Mouse (Mus musculus): Measurements from ENCODE around the gene Ndc80. TPM values are rescaled to one million over a fixed set of nuclear protein-coding genes. Genes with fewer than 3 reads are reported as not detected.
"Not testable (repeated sequence)": the region's sequence is repeated elsewhere in the genome, so short reads cannot be mapped to it uniquely, and the experiment has no call there.

Gene Ndc80
- 35.2 and 41.0 TPM in 2 replicates for polyA plus RNA-seq (2015; fragmentation: Nextera tagmentation; extraction: Ambion mirVana)

- H3K9ac ChIP-seq (ENCODE audit: low read length), result peak within 1 kb of the TSS; percentile 75
- no peaks in the 10 kb centered on the region for H3K27me3 ChIP-seq (ENCODE audit: control insufficient read depth, insufficient read depth, low read length)
- peaks cover 5% of the 10 kb centered on the region; the same call in 1 of the 2 replicates for H3K36me3 ChIP-seq (ENCODE audit: control insufficient read depth, insufficient read depth)
- ATAC-seq (replicated peaks; ENCODE audit: extremely low read depth, insufficient read depth, low FRiP score), result peak; percentile 99
- H3K4me3 ChIP-seq (ENCODE audit: low read length), result peak within 1 kb of the TSS; percentile 92
- under 1% methylated on average over 66 of the region's 66 CpGs for WGBS
- no peaks in the 10 kb centered on the region for H3K9me3 ChIP-seq (replicated peaks; ENCODE audit: control insufficient read depth, low read length)
- H3K27ac ChIP-seq (ENCODE audit: low read length), result peak within 1 kb of the TSS; percentile 95
- H3K4me2 ChIP-seq (ENCODE audit: low read depth, low read length), result peak within 1 kb of the TSS; percentile 82
- H3K4me1 ChIP-seq (ENCODE audit: control insufficient read depth, insufficient read depth, low read length), result peaks cover 12% of the 10 kb centered on the region
Measured at GRCm38 (mm10) chr17:71526711-71527564, at the start of gene Ndc80. Gene Ndc80 (minus strand): TSS chr17:71526857.

GRCm38 (mm10) chr17:71561631-71562030, 35.0 kb upstream of the Ndc80 start:
- H3K4me3 ChIP-seq (ENCODE audit: low read length), result no peak overlapping the region
- no peaks in the 10 kb centered on the region for H3K4me1 ChIP-seq (ENCODE audit: control insufficient read depth, insufficient read depth, low read length)
- H3K27ac ChIP-seq (ENCODE audit: low read length), result no peak overlapping the region
- no peaks in the 10 kb centered on the region for H3K27me3 ChIP-seq (ENCODE audit: control insufficient read depth, insufficient read depth, low read length)
- H3K9ac ChIP-seq (ENCODE audit: low read length), result no peak overlapping the region
- H3K9me3 ChIP-seq (replicated peaks; ENCODE audit: control insufficient read depth, low read length), result no peaks in the 10 kb centered on the region
- ATAC-seq (replicated peaks; ENCODE audit: extremely low read depth, insufficient read depth, low FRiP score), result no peak
- H3K4me2 ChIP-seq (ENCODE audit: low read depth, low read length), result no peak overlapping the region
- H3K36me3 ChIP-seq (ENCODE audit: control insufficient read depth, insufficient read depth), result no peaks in the 10 kb centered on the region

GRCm38 (mm10) chr17:71552901-71553300, 26.2 kb upstream of the Ndc80 start:
- Histone ChIP-seq H3K27ac (ENCODE audit: low read length) (no peak overlapping the region), H3K4me2 (ENCODE audit: low read depth, low read length) (peak overlapping the region; percentile 99), H3K4me1 (ENCODE audit: control insufficient read depth, insufficient read depth, low read length) (peaks cover 10% of the 10 kb centered on the region; the same call in 1 of the 2 replicates), H3K27me3 (ENCODE audit: control insufficient read depth, insufficient read depth, low read length) (peaks cover 18% of the 10 kb centered on the region), H3K9ac (ENCODE audit: low read length) (no peak overlapping the region), H3K36me3 (ENCODE audit: control insufficient read depth, insufficient read depth) (no peaks in the 10 kb centered on the region), H3K4me3 (ENCODE audit: low read length) (peak overlapping the region; percentile 63), H3K9me3 (replicated peaks; ENCODE audit: control insufficient read depth, low read length) (no peaks in the 10 kb centered on the region)
- WGBS, result 10% methylated on average over 11 of the region's 11 CpGs
- ATAC-seq (replicated peaks; ENCODE audit: extremely low read depth, insufficient read depth, low FRiP score), result no peak

GRCm38 (mm10) chr17:71551757-71552451, 25.2 kb upstream of the Ndc80 start, which contains the start of gene Spdya:
Gene Spdya (plus strand): TSS chr17:71552061.
- H3K36me3 ChIP-seq (ENCODE audit: control insufficient read depth, insufficient read depth), result no peaks in the 10 kb centered on the region
- peak within 1 kb of the TSS; percentile 63 for H3K4me3 ChIP-seq (ENCODE audit: low read length)
- H3K4me2 ChIP-seq (ENCODE audit: low read depth, low read length), result peak within 1 kb of the TSS; percentile 99
- H3K27me3 ChIP-seq (ENCODE audit: control insufficient read depth, insufficient read depth, low read length), result peaks cover 18% of the 10 kb centered on the region
- H3K9me3 ChIP-seq (replicated peaks; ENCODE audit: control insufficient read depth, low read length), result no peaks in the 10 kb centered on the region
- H3K9ac ChIP-seq (ENCODE audit: low read length), result peak within 1 kb of the TSS; percentile 69
- under 1% methylated on average over 66 of the region's 78 CpGs for WGBS
- peak; percentile 95 for ATAC-seq (replicated peaks; ENCODE audit: extremely low read depth, insufficient read depth, low FRiP score)
- H3K4me1 ChIP-seq (ENCODE audit: control insufficient read depth, insufficient read depth, low read length), result peaks cover 10% of the 10 kb centered on the region; the same call in 1 of the 2 replicates
- no peak within 1 kb of the TSS for H3K27ac ChIP-seq (ENCODE audit: low read length)

GRCm38 (mm10) chr17:71551350-71551749, 24.7 kb upstream of the Ndc80 start:
- no peak for ATAC-seq (replicated peaks; ENCODE audit: extremely low read depth, insufficient read depth, low FRiP score)
- Histone ChIP-seq H3K27me3 (ENCODE audit: control insufficient read depth, insufficient read depth, low read length) (peaks cover 18% of the 10 kb centered on the region), H3K9me3 (replicated peaks; ENCODE audit: control insufficient read depth, low read length) (no peaks in the 10 kb centered on the region), H3K4me3 (ENCODE audit: low read length) (peak overlapping the region; percentile 63), H3K9ac (ENCODE audit: low read length) (peak overlapping the region; percentile 54), H3K36me3 (ENCODE audit: control insufficient read depth, insufficient read depth) (no peaks in the 10 kb centered on the region), H3K4me1 (ENCODE audit: control insufficient read depth, insufficient read depth, low read length) (peaks cover 10% of the 10 kb centered on the region; the same call in 1 of the 2 replicates), H3K27ac (ENCODE audit: low read length) (no peak overlapping the region), H3K4me2 (ENCODE audit: low read depth, low read length) (peak overlapping the region; percentile 99)
- 13% methylated on average over 5 of the region's 6 CpGs for WGBS

- Histone ChIP-seq H3K9me3 (replicated peaks; ENCODE audit: control insufficient read depth, low read length) (no peaks in the 10 kb centered on the region), H3K4me2 (ENCODE audit: low read depth, low read length) (no peak overlapping the region), H3K27ac (ENCODE audit: low read length) (no peak overlapping the region), H3K9ac (ENCODE audit: low read length) (no peak overlapping the region), H3K27me3 (ENCODE audit: control insufficient read depth, insufficient read depth, low read length) (peaks cover 16% of the 10 kb centered on the region), H3K4me3 (ENCODE audit: low read length) (no peak overlapping the region), H3K36me3 (ENCODE audit: control insufficient read depth, insufficient read depth) (no peaks in the 10 kb centered on the region), H3K4me1 (ENCODE audit: control insufficient read depth, insufficient read depth, low read length) (peaks cover 10% of the 10 kb centered on the region; the same call in 1 of the 2 replicates)
- ATAC-seq (replicated peaks; ENCODE audit: extremely low read depth, insufficient read depth, low FRiP score), result no peak
- 0% methylated on average over 1 of the region's 1 CpGs for WGBS
Measured at GRCm38 (mm10) chr17:71548586-71548985, 21.9 kb upstream of the Ndc80 start.

- H3K27ac ChIP-seq (ENCODE audit: low read length), result no peak overlapping the region
- ATAC-seq (replicated peaks; ENCODE audit: extremely low read depth, insufficient read depth, low FRiP score), result no peak
- WGBS, result 73% methylated on average over 3 of the region's 3 CpGs
- H3K36me3 ChIP-seq (ENCODE audit: control insufficient read depth, insufficient read depth), result no peaks in the 10 kb centered on the region
- H3K4me1 ChIP-seq (ENCODE audit: control insufficient read depth, insufficient read depth, low read length), result no peaks in the 10 kb centered on the region
- H3K27me3 ChIP-seq (ENCODE audit: control insufficient read depth, insufficient read depth, low read length), result no peaks in the 10 kb centered on the region
- no peak overlapping the region for H3K4me2 ChIP-seq (ENCODE audit: low read depth, low read length)
- H3K4me3 ChIP-seq (ENCODE audit: low read length), result no peak overlapping the region
- no peaks in the 10 kb centered on the region for H3K9me3 ChIP-seq (replicated peaks; ENCODE audit: control insufficient read depth, low read length)
- H3K9ac ChIP-seq (ENCODE audit: low read length), result no peak overlapping the region
Measured at GRCm38 (mm10) chr17:71537164-71537563, 10.5 kb upstream of the Ndc80 start.

- not testable (repeated sequence) for H3K27ac ChIP-seq (ENCODE audit: low read length); ATAC-seq (replicated peaks; ENCODE audit: extremely low read depth, insufficient read depth, low FRiP score); H3K4me2 ChIP-seq (ENCODE audit: low read depth, low read length); H3K9me3 ChIP-seq (replicated peaks; ENCODE audit: control insufficient read depth, low read length); H3K4me3 ChIP-seq (ENCODE audit: low read length); H3K36me3 ChIP-seq (ENCODE audit: control insufficient read depth, insufficient read depth); H3K4me1 ChIP-seq (ENCODE audit: control insufficient read depth, insufficient read depth, low read length); H3K9ac ChIP-seq (ENCODE audit: low read length); H3K27me3 ChIP-seq (ENCODE audit: control insufficient read depth, insufficient read depth, low read length)
- WGBS, result 50% methylated on average over 1 of the region's 1 CpGs
Measured at GRCm38 (mm10) chr17:71535595-71535994, 8.9 kb upstream of the Ndc80 start.

- Histone ChIP-seq H3K27me3 (ENCODE audit: control insufficient read depth, insufficient read depth, low read length) (no peaks in the 10 kb centered on the region), H3K4me3 (ENCODE audit: low read length) (no peak overlapping the region), H3K27ac (ENCODE audit: low read length) (no peak overlapping the region), H3K4me1 (ENCODE audit: control insufficient read depth, insufficient read depth, low read length) (peaks cover 12% of the 10 kb centered on the region), H3K36me3 (ENCODE audit: control insufficient read depth, insufficient read depth) (peaks cover 2% of the 10 kb centered on the region; the same call in 1 of the 2 replicates), H3K9ac (ENCODE audit: low read length) (no peak overlapping the region), H3K9me3 (replicated peaks; ENCODE audit: control insufficient read depth, low read length) (no peaks in the 10 kb centered on the region), H3K4me2 (ENCODE audit: low read depth, low read length) (no peak overlapping the region)
- ATAC-seq (replicated peaks; ENCODE audit: extremely low read depth, insufficient read depth, low FRiP score), result no peak
Measured at GRCm38 (mm10) chr17:71528042-71528441, 1.4 kb upstream of the Ndc80 start.

Data from heart, embryonic 16.5 days (tissue).